Mouse (Mus musculus) midbrain, embryonic 16.5 days (tissue): ENCODE data around the gene Gbp7. TPM values are rescaled to one million over a fixed set of nuclear protein-coding genes. Genes with fewer than 3 reads are reported as not detected.

Experiments used
- ATAC-seq: fragments of 200-750 bp; cut with Nextera tagmentation; 2 replicates; pipeline ENCODE4 v1.8.0; 2017; ENCODE audit warnings: moderate TSS enrichment
- H3K27ac ChIP-seq: fragments of 300-500 bp; sonication (generic); 2 replicates; pipeline ENCODE4 v1.5.1; 2014; ENCODE audit warnings: mild to moderate bottlenecking, low read length, mixed read lengths
- H3K27me3 ChIP-seq: fragments of 300-500 bp; sonication (generic); 2 replicates; pipeline ENCODE4 v1.6.1; 2014; ENCODE audit warnings: low read depth, low read length, mixed read lengths; ENCODE audit not compliant: control insufficient read depth, insufficient read depth
- H3K36me3 ChIP-seq: fragments of 300-500 bp; sonication (generic); 2 replicates; pipeline ENCODE4 v1.6.1; 2014; ENCODE audit warnings: mild to moderate bottlenecking, low read length, moderate library complexity, mixed read lengths; ENCODE audit not compliant: control insufficient read depth, insufficient read depth
- H3K4me1 ChIP-seq: fragments of 300-500 bp; sonication (generic); 2 replicates; pipeline ENCODE4 v1.6.1; 2014; ENCODE audit warnings: mild to moderate bottlenecking, low read length, mixed read lengths; ENCODE audit not compliant: control insufficient read depth, insufficient read depth
- H3K4me2 ChIP-seq: fragments of 300-500 bp; sonication (generic); 2 replicates; pipeline ENCODE4 v1.6.1; 2014; ENCODE audit warnings: mild to moderate bottlenecking, low read length, mixed read lengths
- H3K4me3 ChIP-seq: fragments of 300-500 bp; sonication (generic); 2 replicates; pipeline ENCODE4 v1.5.1; 2014; ENCODE audit warnings: low read depth, mild to moderate bottlenecking, low read length, moderate library complexity, mixed read lengths
- H3K9ac ChIP-seq: fragments of 300-500 bp; sonication (generic); 2 replicates; pipeline ENCODE4 v1.6.1; 2014; ENCODE audit warnings: low read depth, low read length, mixed read lengths
- H3K9me3 ChIP-seq: fragments of 300-500 bp; sonication (generic); replicated peaks from 2 replicates; pipeline ENCODE4 v1.6.1; 2014; ENCODE audit warnings: mild to moderate bottlenecking, low read length, mixed read lengths; ENCODE audit not compliant: control insufficient read depth, poor library complexity, severe bottlenecking
- whole genome bisulfite sequencing: fragments of 180-500 bp; shearing (Covaris S2); extraction: QIAGEN DNeasy Blood & Tissue Kit; methylation state at CpG from one replicate; pipeline ENCODE4 v1.1.7; 2014; 5-methylcytosine and 5-hydroxymethylcytosine counted together
- polyA plus RNA-seq: library from polyadenylated mRNA; unstranded; fragments of >200 nt; fragmentation: Nextera tagmentation; extraction: Ambion mirVana; gene quantifications from 2 replicates; pipeline ENCODE4 v1.2.1, GENCODE M21; 2015

Gene Gbp7
- polyA plus RNA-seq, 1 experiment from 2014 or later: 1.9 TPM

DNA sequence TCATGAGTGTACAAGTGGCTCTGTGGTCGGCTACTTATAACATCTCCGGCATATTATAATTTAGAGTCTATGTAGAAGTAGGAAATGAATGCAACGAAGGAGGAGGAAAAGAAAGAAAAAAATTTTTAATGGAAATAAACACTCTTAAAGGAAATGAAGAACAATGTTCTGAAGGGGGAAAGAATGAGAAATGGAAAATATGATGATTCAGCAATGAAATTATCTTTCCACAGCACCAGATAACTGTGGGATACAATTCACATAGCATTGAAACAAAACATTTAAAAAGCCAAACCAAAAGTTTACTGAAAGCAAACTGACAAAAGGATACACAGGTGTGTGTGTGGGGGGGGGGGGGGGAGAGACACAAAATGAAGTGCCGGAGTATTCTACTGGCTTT, 52.9 kb downstream of the Gbp7 start:
- H3K4me1 ChIP-seq: no peaks in the 10 kb centered on the region
- WGBS: 92% methylated on average over 4 of the region's 4 CpGs
- no peak overlapping the region for H3K4me3 ChIP-seq
- H3K9ac ChIP-seq: no peak overlapping the region
- no peak for ATAC-seq
- no peak overlapping the region for H3K27ac ChIP-seq
- H3K4me2 ChIP-seq: no peak overlapping the region
- no peaks in the 10 kb centered on the region for H3K27me3 ChIP-seq
- H3K9me3 ChIP-seq: no peaks in the 10 kb centered on the region
- H3K36me3 ChIP-seq: no peaks in the 10 kb centered on the region

DNA sequence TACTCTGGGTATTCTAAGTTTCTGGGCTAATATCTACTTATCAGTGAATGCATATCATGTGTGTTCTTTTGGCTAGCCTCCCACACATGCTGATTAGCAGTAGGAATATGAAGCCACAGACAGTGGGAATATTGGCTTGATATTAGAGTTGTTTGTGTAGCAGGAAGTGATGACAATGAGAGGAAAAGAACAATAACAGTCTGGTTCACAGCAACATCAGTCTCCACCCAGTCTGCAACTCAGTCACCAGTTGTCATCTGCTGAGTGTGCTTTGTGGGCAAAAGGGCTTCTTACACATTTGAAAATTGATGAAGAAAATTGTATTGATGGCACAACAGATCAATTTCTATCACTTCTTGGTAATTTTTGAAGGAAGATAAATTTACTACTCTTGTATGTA, 57.2 kb downstream of the Gbp7 start:
- Histone ChIP-seq H3K4me2 (no peak overlapping the region), H3K4me3 (no peak overlapping the region), H3K9me3 (no peaks in the 10 kb centered on the region), H3K9ac (no peak overlapping the region), H3K27ac (no peak overlapping the region), H3K4me1 (no peaks in the 10 kb centered on the region), H3K27me3 (no peaks in the 10 kb centered on the region), H3K36me3 (no peaks in the 10 kb centered on the region)
- ATAC-seq: no peak

DNA sequence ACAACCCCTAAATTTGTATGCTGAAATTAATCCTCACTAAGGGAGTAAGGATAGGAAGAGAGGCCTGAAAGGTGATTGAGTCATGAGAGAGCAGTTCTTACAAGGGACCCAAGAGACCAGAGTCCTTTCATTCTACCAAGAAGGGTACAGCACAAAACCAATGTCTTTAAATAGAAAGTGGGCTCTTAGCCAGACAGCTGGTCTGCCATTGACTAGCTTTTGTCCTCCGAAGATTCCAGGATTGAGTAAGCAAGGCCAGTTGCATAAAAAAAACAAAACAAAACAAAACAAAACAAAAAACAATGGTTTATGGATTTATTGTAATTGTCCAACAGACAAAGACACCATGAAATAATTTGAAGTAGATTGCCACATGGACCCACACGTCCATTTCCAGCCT, 58.7 kb downstream of the Gbp7 start:
- H3K4me2 ChIP-seq: no peak overlapping the region
- no peak for ATAC-seq
- H3K9ac ChIP-seq: no peak overlapping the region
- H3K9me3 ChIP-seq: no peaks in the 10 kb centered on the region
- H3K27me3 ChIP-seq: no peaks in the 10 kb centered on the region
- 78% methylated on average over 2 of the region's 2 CpGs for WGBS
- H3K36me3 ChIP-seq: no peaks in the 10 kb centered on the region
- no peak overlapping the region for H3K4me3 ChIP-seq
- H3K4me1 ChIP-seq: no peaks in the 10 kb centered on the region
- H3K27ac ChIP-seq: no peak overlapping the region

DNA sequence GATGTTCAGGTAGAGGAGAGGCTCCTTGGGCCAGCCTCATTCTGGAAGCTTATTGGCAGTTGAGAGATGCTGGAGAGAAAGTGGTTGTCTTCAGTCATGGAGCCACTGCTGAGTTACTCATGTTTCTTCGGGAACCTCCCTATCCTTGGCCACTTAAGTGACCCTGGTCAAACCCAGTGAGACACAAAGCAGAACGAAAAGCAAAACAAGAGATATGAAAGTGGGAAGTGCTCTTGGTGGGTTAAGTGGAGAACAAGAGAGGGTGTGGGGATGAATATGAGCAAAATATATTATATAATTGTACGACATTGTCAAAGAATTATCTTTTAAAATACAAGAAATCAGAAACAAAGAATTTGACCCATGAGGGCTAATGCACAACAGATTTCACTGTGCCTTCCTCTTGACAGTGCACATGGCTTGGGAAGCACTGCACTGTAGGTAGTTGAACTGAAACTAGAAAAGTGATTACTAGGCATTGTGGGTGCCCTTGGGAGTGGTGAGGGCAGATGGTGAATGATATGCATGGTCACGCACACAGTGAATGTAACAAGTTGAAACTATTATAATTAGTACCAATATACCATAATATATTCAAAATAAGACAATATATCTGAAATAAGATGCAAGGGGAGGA, 60.4 kb downstream of the Gbp7 start:
- H3K4me1 ChIP-seq: no peaks in the 10 kb centered on the region
- no peaks in the 10 kb centered on the region for H3K27me3 ChIP-seq
- WGBS: 87% methylated on average over 4 of the region's 4 CpGs
- H3K4me3 ChIP-seq: no peak overlapping the region
- H3K36me3 ChIP-seq: no peaks in the 10 kb centered on the region
- no peak overlapping the region for H3K27ac ChIP-seq
- H3K4me2 ChIP-seq: no peak overlapping the region
- ATAC-seq: no peak
- H3K9me3 ChIP-seq: no peaks in the 10 kb centered on the region
- H3K9ac ChIP-seq: no peak overlapping the region

DNA sequence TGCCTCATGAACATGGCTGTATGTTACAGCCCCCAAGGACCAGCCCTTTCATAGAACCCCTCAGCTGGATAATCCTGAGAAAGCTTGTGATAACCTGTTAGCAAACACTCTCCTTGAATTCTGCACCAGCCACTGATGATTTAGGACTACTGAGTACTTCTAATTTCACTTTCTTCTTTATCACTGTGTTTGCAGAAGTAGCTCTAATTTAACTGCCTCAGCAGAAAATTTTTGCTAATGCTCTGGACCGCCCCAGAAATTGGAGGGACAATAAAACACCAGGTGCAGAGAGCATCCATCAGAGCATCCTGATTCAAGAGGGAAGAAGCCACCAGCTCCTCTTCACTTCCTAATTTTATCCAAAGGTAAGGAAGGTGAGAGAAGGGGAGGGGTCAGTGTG, 64.4 kb downstream of the Gbp7 start, which contains the start of gene Gbp2b:
TSS of gene Gbp2b (plus strand) at position 301 of the 400 bp plus-strand sequence.
- no peak for ATAC-seq
- Histone ChIP-seq H3K4me2 (no peak within 1 kb of the TSS), H3K4me1 (no peaks in the 10 kb centered on the region), H3K36me3 (no peaks in the 10 kb centered on the region), H3K4me3 (no peak within 1 kb of the TSS), H3K27ac (no peak within 1 kb of the TSS), H3K9me3 (no peaks in the 10 kb centered on the region), H3K9ac (no peak within 1 kb of the TSS), H3K27me3 (no peaks in the 10 kb centered on the region)
- WGBS: 94% methylated on average over 1 of the region's 1 CpGs

DNA sequence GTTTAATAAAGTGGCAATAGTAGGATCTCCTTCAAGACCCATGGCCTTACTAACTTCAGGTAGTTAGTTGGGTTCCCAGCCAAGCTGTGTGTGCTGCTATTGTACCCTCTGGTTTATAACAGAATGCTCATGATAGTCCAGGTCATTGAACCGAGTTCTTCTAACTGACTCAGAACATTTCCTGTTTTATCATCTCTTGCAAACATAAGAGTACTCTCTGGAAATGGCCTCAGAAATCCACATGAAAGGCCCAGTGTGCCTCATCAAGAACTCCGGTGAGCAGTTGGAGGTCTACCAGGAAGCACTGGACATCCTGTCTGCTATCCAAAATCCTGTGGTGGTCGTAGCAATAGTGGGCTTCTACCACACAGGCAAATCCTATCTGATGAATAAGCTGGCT, 67.8 kb downstream of the Gbp7 start:
- WGBS: 86% methylated on average over 3 of the region's 3 CpGs
- no peak overlapping the region for H3K4me2 ChIP-seq

More for the DNA sequence above, 67.8 kb downstream of the Gbp7 start:
- no peaks in the 10 kb centered on the region for H3K36me3 ChIP-seq
- no peaks in the 10 kb centered on the region for H3K9me3 ChIP-seq
- H3K27ac ChIP-seq: no peak overlapping the region
- no peak overlapping the region for H3K9ac ChIP-seq
- no peaks in the 10 kb centered on the region for H3K27me3 ChIP-seq
- no peak for ATAC-seq
- H3K4me3 ChIP-seq: no peak overlapping the region
- no peaks in the 10 kb centered on the region for H3K4me1 ChIP-seq

Other genes with a start within 250 kb of the Gbp7 start
- gene Pdlim5, start 134.6 kb upstream of the Gbp7 start, polyA plus RNA-seq: 14.9 and 15.6 TPM in 2 replicates
- 0.19 and 0.20 TPM in 2 replicates for gene Gbp5, start 36.4 kb upstream of the Gbp7 start, polyA plus RNA-seq
- 1.5 and 1.9 TPM in 2 replicates for gene Gbp3, start 29.7 kb downstream of the Gbp7 start, polyA plus RNA-seq
- not detected in 2 replicates for gene Gbp2b, start 64.5 kb downstream of the Gbp7 start, polyA plus RNA-seq
- 0.53 and 0.60 TPM in 2 replicates for gene Gbp2, start 90.3 kb downstream of the Gbp7 start, polyA plus RNA-seq
- 3.6 and 4.9 TPM in 2 replicates for gene Kyat3, start 170.7 kb downstream of the Gbp7 start, polyA plus RNA-seq
- gene Gtf2b, start 234.7 kb downstream of the Gbp7 start, polyA plus RNA-seq: 65.4 and 73.9 TPM in 2 replicates